Mouse (Mus musculus): ENCODE data around the gene Sept9.
A peak's percentile ranks its signal among the peaks of the same experiment; 100 is the strongest.

Gene Sept9

DNA sequence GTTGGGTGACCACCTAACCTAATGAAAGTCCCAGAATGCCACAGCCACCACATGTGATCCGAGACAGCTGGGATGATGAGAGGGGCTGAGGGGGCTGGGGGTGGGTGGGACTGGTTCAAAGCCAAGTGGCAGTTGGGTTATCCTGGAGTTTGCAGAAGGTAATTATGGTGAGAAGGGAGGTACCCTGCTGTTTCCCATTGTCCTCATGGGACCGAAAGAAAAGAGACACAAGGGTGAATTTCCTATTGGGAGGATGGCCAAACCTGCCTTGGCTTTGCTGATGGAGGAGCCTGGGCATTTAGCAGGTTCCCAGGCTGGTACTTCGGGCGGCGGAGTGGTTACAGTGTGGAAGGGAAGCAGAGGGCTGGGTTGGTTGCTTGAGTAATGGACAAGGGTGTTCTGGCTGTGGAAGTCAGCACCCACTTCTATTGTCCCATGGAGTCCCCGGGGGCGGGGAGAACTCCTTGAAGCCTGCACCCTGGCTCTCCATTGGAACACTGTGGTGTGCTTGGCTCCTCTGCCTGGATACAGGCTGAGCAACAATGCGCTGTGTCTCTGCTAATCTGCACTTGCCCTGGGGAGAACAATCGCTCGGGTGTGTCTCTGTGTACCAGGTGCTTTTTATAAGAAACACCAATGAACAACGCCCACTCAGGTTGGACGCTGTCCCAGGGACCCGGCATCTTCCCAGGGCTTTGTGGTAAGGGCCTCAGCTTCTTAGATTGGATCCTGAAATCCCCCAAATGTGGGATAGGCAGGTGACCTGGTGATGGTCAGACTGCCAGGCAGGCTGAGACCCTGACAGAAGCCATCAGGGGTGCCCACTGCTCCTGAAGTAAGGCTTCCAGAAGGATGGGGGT, 64.9 kb downstream of the Sept9 start:
- DNase-seq (ENCODE audit: low read depth, low spot score) = no peak

DNA sequence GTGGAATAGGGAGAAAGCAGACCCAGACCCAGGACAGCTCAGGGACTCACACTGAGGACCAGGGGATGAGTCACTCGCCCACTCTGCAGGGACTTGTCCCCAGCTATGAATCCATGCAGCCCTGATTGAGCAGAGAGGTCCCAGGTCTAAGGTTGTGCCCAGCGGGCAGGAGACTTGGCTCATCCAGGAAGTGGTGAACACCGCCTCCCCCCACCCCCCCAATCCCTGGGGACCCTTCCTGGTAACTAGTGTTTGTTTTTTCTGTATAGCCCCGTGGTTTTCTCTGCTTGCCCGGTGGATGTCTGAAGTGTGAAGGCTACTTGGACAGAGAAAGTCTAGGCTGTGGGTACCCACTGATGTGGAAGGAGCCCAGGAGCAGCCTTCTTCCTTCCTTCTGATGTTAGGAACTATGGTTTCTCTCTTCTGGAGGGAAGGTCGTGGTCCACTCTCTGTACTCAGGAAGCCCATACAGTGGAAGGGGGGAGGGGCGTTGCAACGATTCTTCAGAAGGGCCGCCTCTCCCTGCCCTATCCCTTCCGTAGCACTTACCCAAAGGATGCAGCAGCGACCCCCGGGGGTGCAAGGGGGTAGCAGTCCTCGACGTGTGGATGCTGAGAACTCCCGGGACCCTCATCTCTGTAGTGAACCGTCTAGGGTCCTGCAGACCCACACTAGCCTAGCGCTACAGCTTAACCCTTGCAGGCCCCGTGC, 66.0 kb downstream of the Sept9 start:
- DNase-seq (ENCODE audit: low read depth, low spot score) = peak; percentile 63

GRCm38 (mm10) chr11:117265981-117266905, 66.8 kb downstream of the Sept9 start:
- peak; percentile 86 for DNase-seq (ENCODE audit: low read depth, low spot score)

GRCm38 (mm10) chr11:117266906-117267721, 67.7 kb downstream of the Sept9 start:
- peak; percentile 57 for DNase-seq (ENCODE audit: low read depth, low spot score)

DNA sequence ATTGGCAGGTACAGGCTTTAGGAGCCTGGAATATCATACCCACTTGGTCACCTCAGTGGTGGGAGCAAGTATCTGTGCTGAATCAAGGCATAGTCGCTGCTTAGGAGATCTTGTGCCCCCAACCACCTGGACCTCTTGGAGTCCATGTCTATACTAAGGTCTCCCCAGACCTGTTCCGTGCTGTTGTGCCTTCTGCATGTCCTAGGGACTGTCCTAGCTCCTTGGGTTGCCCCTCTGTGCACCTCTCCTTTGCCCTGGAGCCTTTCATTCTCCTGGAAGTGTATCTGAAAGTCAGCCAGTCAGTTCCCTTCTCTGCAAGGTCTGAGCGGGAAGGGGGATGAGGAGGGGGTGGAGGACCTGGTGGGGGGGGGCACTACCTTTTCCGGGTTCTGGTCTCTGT, 68.4 kb downstream of the Sept9 start:
- no peak for DNase-seq (ENCODE audit: low read depth, low spot score)

- DNase-seq (ENCODE audit: low read depth, low spot score) = no peak
These were observed 69.0 kb downstream of the Sept9 start for GRCm38 (mm10) chr11:117268304-117268956.

DNA sequence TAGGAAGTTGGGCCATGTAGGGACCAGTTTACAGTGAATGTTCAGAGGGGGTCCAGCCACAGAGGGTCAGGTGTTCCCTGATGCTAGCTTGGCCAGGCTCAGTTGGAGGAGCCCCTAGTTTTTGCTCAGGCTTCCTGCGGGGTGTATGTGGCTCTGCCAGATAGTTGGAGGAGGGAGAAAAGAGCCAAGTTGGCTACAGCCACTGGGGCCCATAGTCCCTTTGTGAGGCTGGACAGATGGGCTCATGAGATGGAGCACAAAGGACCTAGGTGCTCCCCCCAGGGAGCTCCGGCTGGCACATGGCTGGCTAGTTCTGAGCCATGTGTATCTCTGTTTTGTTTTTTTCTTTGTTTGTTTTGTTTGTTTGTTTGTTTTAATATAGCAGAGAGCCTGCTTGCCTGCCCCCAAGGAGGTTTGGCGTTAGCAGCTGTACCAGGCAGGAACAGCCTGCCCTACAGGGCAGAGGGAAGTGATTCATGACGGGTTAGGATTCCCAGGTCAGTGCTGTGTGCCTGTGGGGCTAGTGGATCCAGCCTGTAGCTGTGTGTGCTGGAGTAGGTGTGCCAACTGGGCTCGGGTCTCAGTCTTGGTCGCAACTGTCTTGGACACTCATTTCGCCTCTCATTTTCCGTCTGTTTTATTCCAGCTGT, 69.7 kb downstream of the Sept9 start:
- no peak for DNase-seq (ENCODE audit: low read depth, low spot score)

GRCm38 (mm10) chr11:117269946-117270345, 70.5 kb downstream of the Sept9 start:
- DNase-seq (ENCODE audit: low read depth, low spot score) = no peak

DNA sequence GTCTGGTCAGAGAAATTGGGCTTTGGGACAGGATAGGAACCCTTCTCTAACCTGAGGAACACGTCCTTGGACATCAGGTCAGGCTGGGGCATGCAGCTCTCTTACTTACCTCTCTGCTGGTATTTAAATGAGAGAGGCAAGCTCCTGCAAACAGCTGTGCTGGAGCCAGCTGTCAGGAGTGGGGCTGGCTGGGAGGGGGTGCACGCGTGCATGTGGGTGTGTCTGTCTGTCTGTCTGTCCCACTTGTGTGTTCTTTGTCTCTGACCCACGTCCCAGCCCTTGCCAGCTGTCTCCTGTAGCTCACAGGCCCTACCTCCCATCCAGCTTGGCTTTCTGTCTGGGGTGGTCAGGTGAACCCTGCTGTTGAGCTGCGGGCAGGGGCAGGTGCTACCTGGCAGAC, 75.5 kb downstream of the Sept9 start:
- no peak for DNase-seq (ENCODE audit: low read depth, low spot score)

DNA sequence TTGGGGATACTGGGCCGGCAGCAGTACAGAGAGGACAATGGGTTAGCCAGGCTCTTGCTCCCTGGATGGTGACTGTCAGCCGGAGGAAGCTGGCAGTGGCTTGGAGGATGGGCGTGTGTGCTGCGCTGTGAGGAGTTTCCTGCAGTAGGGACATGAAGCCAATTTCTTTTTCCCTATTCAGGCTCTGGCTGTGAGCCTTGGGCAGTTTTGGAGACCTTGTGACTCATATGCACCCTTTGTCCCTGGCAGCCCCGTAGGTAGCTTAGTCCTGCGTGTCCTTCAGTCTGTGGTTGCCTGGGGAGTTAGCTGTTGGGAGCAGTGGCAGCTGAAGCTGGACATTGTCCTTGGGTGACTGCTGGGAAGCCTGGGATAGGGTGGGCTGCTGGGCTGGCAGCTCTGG, 76.5 kb downstream of the Sept9 start:
- DNase-seq (ENCODE audit: low read depth, low spot score) = no peak

GRCm38 (mm10) chr11:117276946-117277345, 77.5 kb downstream of the Sept9 start:
- no peak for DNase-seq (ENCODE audit: low read depth, low spot score)

GRCm38 (mm10) chr11:117278113-117278512, 78.7 kb downstream of the Sept9 start:
- DNase-seq (ENCODE audit: low read depth, low spot score) = no peak

- DNase-seq (ENCODE audit: low read depth, low spot score) = no peak
These were observed 79.1 kb downstream of the Sept9 start for GRCm38 (mm10) chr11:117278514-117278913.

DNA sequence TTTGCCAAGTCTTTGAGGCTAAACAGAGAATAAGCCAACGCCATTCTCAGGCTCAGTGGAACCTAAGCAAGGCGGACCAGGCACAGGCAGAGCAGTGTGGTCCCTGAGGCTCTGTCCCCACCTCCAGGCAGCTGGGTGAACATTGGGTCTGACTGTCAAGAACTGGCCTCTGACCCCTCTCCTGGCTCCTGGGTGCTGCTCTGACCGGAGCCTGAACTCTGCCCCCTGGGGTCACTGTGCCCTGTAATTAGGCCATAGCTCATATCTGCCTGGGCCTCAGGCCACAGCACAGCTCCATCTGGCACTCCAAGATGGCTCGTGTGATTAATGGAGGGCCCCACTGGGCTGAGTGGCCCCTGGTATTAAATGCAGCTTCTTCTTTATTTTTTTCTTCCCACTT, 80.5 kb downstream of the Sept9 start:
- DNase-seq (ENCODE audit: low read depth, low spot score) = no peak

- DNase-seq (ENCODE audit: low read depth, low spot score) = no peak
These were observed 83.8 kb downstream of the Sept9 start for GRCm38 (mm10) chr11:117283048-117283888.

- no peak for DNase-seq (ENCODE audit: low read depth, low spot score)
These were observed 84.5 kb downstream of the Sept9 start for GRCm38 (mm10) chr11:117283889-117284450.

- DNase-seq (ENCODE audit: low read depth, low spot score) = no peak
These were observed 85.5 kb downstream of the Sept9 start for GRCm38 (mm10) chr11:117284721-117285605.

DNA sequence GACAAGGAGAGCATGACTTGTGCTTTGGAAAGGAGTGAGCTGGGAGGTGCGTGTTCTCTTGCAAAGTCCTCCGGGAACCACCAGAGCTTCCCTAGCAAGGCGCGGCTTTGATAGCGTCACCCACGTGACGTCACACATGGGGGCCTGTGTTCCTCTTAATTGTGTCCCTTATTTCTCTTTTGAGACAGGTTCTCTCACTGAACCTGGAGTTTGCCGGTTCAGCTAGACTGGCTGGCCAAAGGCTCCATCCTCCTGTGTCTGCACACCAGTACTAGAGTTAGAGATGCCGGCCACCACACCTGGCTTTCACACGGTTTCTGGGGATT, 86.1 kb downstream of the Sept9 start:
- no peak for DNase-seq (ENCODE audit: low read depth, low spot score)
